Mouse (Mus musculus) thymus, adult 2 months (tissue): ENCODE measurements around the gene Aifm2. TPM values are rescaled to one million over a fixed set of nuclear protein-coding genes. Genes with fewer than 3 reads are reported as not detected.

ENCODE experiments used
- DNase-seq: peaks from one replicate; pipeline ENCODE4 v3.0.0; 2021
- H3K27ac ChIP-seq: fragments of 200-500 bp; 2 replicates; pipeline ENCODE4 v1.5.1; 2012; ENCODE audit warnings: low read length, control low read depth; ENCODE audit not compliant: control insufficient read depth, insufficient read depth
- H3K27me3 ChIP-seq: fragments of 200-500 bp; 2 replicates; pipeline ENCODE4 v1.6.1; 2012; ENCODE audit warnings: mild to moderate bottlenecking, low read length, moderate library complexity, mixed read lengths; ENCODE audit not compliant: control insufficient read depth, insufficient read depth
- H3K36me3 ChIP-seq: fragments of 200-500 bp; 2 replicates; pipeline ENCODE4 v1.6.1; 2012; ENCODE audit warnings: mild to moderate bottlenecking, low read length, moderate library complexity; ENCODE audit not compliant: control insufficient read depth, insufficient read depth
- H3K4me1 ChIP-seq: fragments of 200-500 bp; replicated peaks from 2 replicates; pipeline ENCODE4 v1.6.1; 2012; ENCODE audit warnings: low read length; ENCODE audit not compliant: control insufficient read depth, insufficient read depth
- H3K4me3 ChIP-seq: fragments of 200-500 bp; 2 replicates; pipeline ENCODE4 v1.5.1; 2012; ENCODE audit warnings: mild to moderate bottlenecking, low read length, control low read depth, moderate library complexity; ENCODE audit not compliant: control insufficient read depth, insufficient read depth
- CTCF ChIP-seq: fragments of 200-500 bp; IDR thresholded peaks from 2 replicates; pipeline ENCODE4 v1.5.1; 2012; ENCODE audit warnings: mild to moderate bottlenecking, control low read depth, low read length, moderate library complexity, borderline replicate concordance; ENCODE audit not compliant: control insufficient read depth, poor library complexity, insufficient read depth; ENCODE audit errors: extremely low read depth
- POLR2A ChIP-seq: fragments of 200-500 bp; IDR thresholded peaks from 2 replicates; pipeline ENCODE4 v1.6.1; 2012; ENCODE audit warnings: mild to moderate bottlenecking, low read length, control low read depth, moderate library complexity; ENCODE audit not compliant: control insufficient read depth, poor library complexity, insufficient read depth; ENCODE audit errors: extremely low read depth
- WGBS: fragments of 180-500 bp; shearing (Covaris S2); methylation state at CpG from one replicate; pipeline ENCODE4 v1.1.7; 2018; 5-methylcytosine and 5-hydroxymethylcytosine counted together
- polyA plus RNA-seq: library from polyadenylated mRNA; depleted of rRNA; stranded (reverse); fragments of >200 nt; gene quantifications from 2 replicates; pipeline ENCODE4 v1.2.3, GENCODE M21; 2012

The Aifm2 gene
- polyA plus RNA-seq, 1 experiment = 12.0 TPM

GRCm38 (mm10) chr10:61758904-61759303 lies 43.8 kb downstream of the Aifm2 start:
- H3K27me3 ChIP-seq = no peaks in the 10 kb centered on the region
- H3K27ac ChIP-seq = no peak overlapping the region

GRCm38 (mm10) chr10:61759869-61760268 lies 44.8 kb downstream of the Aifm2 start:
- no peaks in the 10 kb centered on the region for H3K27me3 ChIP-seq
- DNase-seq = no peak
- H3K36me3 ChIP-seq = no peaks in the 10 kb centered on the region
- TF ChIP-seq CTCF = no peak
- TF ChIP-seq POLR2A = no peak
- H3K27ac ChIP-seq = no peak overlapping the region
- no peaks in the 10 kb centered on the region for H3K4me1 ChIP-seq
- no peak overlapping the region for H3K4me3 ChIP-seq
- WGBS = 79% methylated on average over 6 of the region's 6 CpGs

More at GRCm38 (mm10) chr10:61758904-61759303, 43.8 kb downstream of the Aifm2 start:
- no peaks in the 10 kb centered on the region for H3K36me3 ChIP-seq
- H3K4me1 ChIP-seq = no peaks in the 10 kb centered on the region
- 94% methylated on average over 2 of the region's 2 CpGs for WGBS
- DNase-seq = no peak
- TF ChIP-seq POLR2A (no peak), CTCF (no peak)
- no peak overlapping the region for H3K4me3 ChIP-seq

GRCm38 (mm10) chr10:61764689-61765088 lies 49.6 kb downstream of the Aifm2 start:
- H3K36me3 ChIP-seq = no peaks in the 10 kb centered on the region
- H3K4me3 ChIP-seq = no peak overlapping the region
- H3K27me3 ChIP-seq = no peaks in the 10 kb centered on the region
- no peak overlapping the region for H3K27ac ChIP-seq
- DNase-seq = no peak
- WGBS = 94% methylated on average over 8 of the region's 8 CpGs
- TF ChIP-seq CTCF = no peak
- TF ChIP-seq POLR2A = no peak
- no peaks in the 10 kb centered on the region for H3K4me1 ChIP-seq

GRCm38 (mm10) chr10:61765558-61765957 lies 50.5 kb downstream of the Aifm2 start:
- Histone ChIP-seq H3K4me3 (no peak overlapping the region), H3K27me3 (no peaks in the 10 kb centered on the region), H3K4me1 (no peaks in the 10 kb centered on the region), H3K36me3 (no peaks in the 10 kb centered on the region), H3K27ac (no peak overlapping the region)
- 82% methylated on average over 5 of the region's 5 CpGs for WGBS
- no peak for TF ChIP-seq CTCF
- TF ChIP-seq POLR2A = no peak
- no peak for DNase-seq

- no peaks in the 10 kb centered on the region for H3K27me3 ChIP-seq
- no peak overlapping the region for H3K27ac ChIP-seq
- WGBS = 75% methylated on average over 6 of the region's 6 CpGs
- H3K4me3 ChIP-seq = no peak overlapping the region
- DNase-seq = no peak
- no peaks in the 10 kb centered on the region for H3K36me3 ChIP-seq
- H3K4me1 ChIP-seq = no peaks in the 10 kb centered on the region
- TF ChIP-seq CTCF (no peak), POLR2A (no peak)
Measured at GRCm38 (mm10) chr10:61766806-61767205, 51.7 kb downstream of the Aifm2 start.

- Histone ChIP-seq H3K27me3 (peaks cover 15% of the 10 kb centered on the region), H3K36me3 (no peaks in the 10 kb centered on the region), H3K27ac (no peak overlapping the region), H3K4me3 (no peak overlapping the region), H3K4me1 (no peaks in the 10 kb centered on the region)
- DNase-seq = no peak
- TF ChIP-seq CTCF (no peak), POLR2A (no peak)
- WGBS = 59% methylated on average over 9 of the region's 9 CpGs
Measured at GRCm38 (mm10) chr10:61781461-61782128, 66.5 kb downstream of the Aifm2 start.
